Mouse (Mus musculus) heart, embryonic 14.5 days (tissue): ENCODE measurements at regions not wholly inside any gene's neighbourhood (a gene's known extent, or its start where the extent isn't known, plus 50 kb on each side); places are given as distances from the start of the nearest gene placed in this dataset.

Experiments
- ATAC-seq: fragments of 200-750 bp; cut with Nextera tagmentation; 2 replicates; pipeline ENCODE4 v1.8.0; 2017; ENCODE audit warnings: low read depth, moderate TSS enrichment; ENCODE audit not compliant: insufficient number of reproducible peaks, insufficient read depth, low FRiP score
- H3K27ac ChIP-seq, 2 experiments: fragments of 200-500 bp in 1 of 2; fragments of 300-500 bp in 1 of 2; sonication (generic) in 1 of 2; replicated peaks in 1 of 2; 2 replicates each; pipeline ENCODE4 v1.5.1; 2012 to 2014; ENCODE audit warnings: low read depth in 2 of 2, low read length in 2 of 2, control low read depth in 1 of 2, mild to moderate bottlenecking in 1 of 2, mixed read lengths in 1 of 2; ENCODE audit not compliant: control insufficient read depth in 1 of 2, insufficient read depth in 1 of 2
- H3K27me3 ChIP-seq: fragments of 300-500 bp; sonication (generic); 2 replicates; pipeline ENCODE4 v1.6.1; 2014; ENCODE audit warnings: mild to moderate bottlenecking, low read length, control low read depth; ENCODE audit not compliant: control insufficient read depth, insufficient read depth
- H3K36me3 ChIP-seq: fragments of 300-500 bp; sonication (generic); 2 replicates; pipeline ENCODE4 v1.6.1; 2014; ENCODE audit warnings: mild to moderate bottlenecking, control low read depth, low read length, mixed read lengths; ENCODE audit not compliant: control insufficient read depth, insufficient read depth
- H3K4me1 ChIP-seq, 2 experiments: fragments of 200-500 bp in 1 of 2; fragments of 300-500 bp in 1 of 2; sonication (generic) in 1 of 2; 2 replicates each; pipeline ENCODE4 v1.6.1; 2012 to 2014; ENCODE audit warnings: low read length in 2 of 2, control low read depth in 1 of 2, mixed read lengths in 1 of 2; ENCODE audit not compliant: control insufficient read depth in 2 of 2, insufficient read depth in 2 of 2
- H3K4me2 ChIP-seq: fragments of 300-500 bp; sonication (generic); 2 replicates; pipeline ENCODE4 v1.6.1; 2014; ENCODE audit warnings: mild to moderate bottlenecking, low read length
- H3K4me3 ChIP-seq, 2 experiments: fragments of 200-500 bp in 1 of 2; fragments of 300-500 bp in 1 of 2; sonication (generic) in 1 of 2; 2 replicates each; pipeline ENCODE4 v1.5.1; 2012 to 2014; ENCODE audit warnings: low read length in 2 of 2, mild to moderate bottlenecking in 2 of 2, control low read depth in 1 of 2, low read depth in 1 of 2, moderate library complexity in 1 of 2; ENCODE audit not compliant: control insufficient read depth in 1 of 2, insufficient read depth in 1 of 2
- H3K9ac ChIP-seq: fragments of 300-500 bp; sonication (generic); 2 replicates; pipeline ENCODE4 v1.6.1; 2014; ENCODE audit warnings: mild to moderate bottlenecking, low read length
- H3K9me3 ChIP-seq: fragments of 300-500 bp; sonication (generic); 2 replicates; pipeline ENCODE4 v1.6.1; 2016; ENCODE audit warnings: low read length, control low read depth; ENCODE audit not compliant: control insufficient read depth
- WGBS: fragments of 180-500 bp; shearing (Covaris S2); extraction: QIAGEN DNeasy Blood & Tissue Kit; methylation state at CpG from one replicate; pipeline ENCODE4 v1.1.7; 2014; 5-methylcytosine and 5-hydroxymethylcytosine counted together

DNA sequence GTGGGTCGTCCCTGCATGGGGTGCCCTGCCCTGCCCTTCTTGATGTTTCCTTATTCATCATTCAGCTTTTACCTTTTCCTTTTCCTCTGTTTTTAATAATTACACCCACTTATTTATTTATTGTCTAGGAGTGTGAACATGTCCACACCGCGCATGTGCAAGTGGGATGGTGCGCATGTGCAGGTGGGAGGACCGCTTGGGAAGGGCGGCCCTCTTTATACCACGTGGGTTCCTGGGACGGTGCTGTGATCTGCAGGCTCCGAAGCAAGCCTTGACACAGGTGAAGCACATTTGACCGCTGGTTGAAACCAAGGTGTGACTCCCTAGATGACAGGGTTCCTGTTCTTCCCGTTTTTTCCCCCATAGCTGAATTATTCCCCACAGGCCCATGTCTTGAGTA, 60.0 kb downstream of the Syf2 start:
- H3K27me3 ChIP-seq = 0 out of 2 replicates have a peak, but pooled peaks cover 4% of the 10 kb centered on the region
- no peak overlapping the region for H3K27ac ChIP-seq
- no peaks in the 10 kb centered on the region for H3K9me3 ChIP-seq
- 83% methylated on average over 11 of the region's 11 CpGs for WGBS
- ATAC-seq = no peak
- H3K36me3 ChIP-seq = no peaks in the 10 kb centered on the region
- no peak overlapping the region for H3K9ac ChIP-seq
- no peak overlapping the region for H3K4me3 ChIP-seq
- no peak overlapping the region for H3K4me2 ChIP-seq
- H3K4me1 ChIP-seq = no peaks in the 10 kb centered on the region

DNA sequence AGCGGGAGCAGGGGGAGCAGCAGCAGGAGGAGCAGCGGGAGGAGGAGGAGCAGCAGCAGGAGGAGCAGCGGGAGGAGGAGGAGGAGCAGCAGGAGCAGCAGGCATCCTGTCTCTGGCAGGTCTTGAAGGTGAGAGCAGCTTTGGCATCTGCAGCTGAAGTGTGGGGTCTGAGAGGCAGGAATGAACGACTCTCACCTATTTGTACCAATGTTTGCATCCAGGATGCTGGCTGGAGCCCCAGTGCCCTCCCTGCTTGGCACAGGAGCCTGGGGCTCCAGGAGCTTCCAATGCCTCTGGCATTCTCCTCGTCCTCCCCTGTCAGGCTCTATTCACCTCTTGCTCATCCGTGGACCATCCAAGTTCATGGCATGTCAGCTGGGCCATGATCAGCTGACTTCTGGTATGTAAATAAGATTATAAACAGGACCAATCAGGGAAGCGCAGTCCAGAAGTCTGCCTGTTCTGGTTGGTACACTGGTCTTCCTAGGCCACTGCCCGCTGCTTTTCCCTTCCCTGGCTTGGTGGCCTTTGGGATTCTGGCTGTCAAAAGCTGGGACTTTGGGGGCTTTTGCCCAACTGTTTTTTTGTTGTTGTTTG, 62.9 kb downstream of the Syf2 start:
- no peaks in the 10 kb centered on the region for H3K9me3 ChIP-seq
- no peak overlapping the region for H3K9ac ChIP-seq
- no peak overlapping the region for H3K4me2 ChIP-seq
- H3K27ac ChIP-seq = no peak overlapping the region
- 0 out of 2 replicates have a peak, but pooled peaks cover 4% of the 10 kb centered on the region for H3K27me3 ChIP-seq
- no peaks in the 10 kb centered on the region for H3K4me1 ChIP-seq
- no peak for ATAC-seq
- 60% methylated on average over 8 of the region's 8 CpGs for WGBS
- H3K4me3 ChIP-seq = no peak overlapping the region
- H3K36me3 ChIP-seq = no peaks in the 10 kb centered on the region

DNA sequence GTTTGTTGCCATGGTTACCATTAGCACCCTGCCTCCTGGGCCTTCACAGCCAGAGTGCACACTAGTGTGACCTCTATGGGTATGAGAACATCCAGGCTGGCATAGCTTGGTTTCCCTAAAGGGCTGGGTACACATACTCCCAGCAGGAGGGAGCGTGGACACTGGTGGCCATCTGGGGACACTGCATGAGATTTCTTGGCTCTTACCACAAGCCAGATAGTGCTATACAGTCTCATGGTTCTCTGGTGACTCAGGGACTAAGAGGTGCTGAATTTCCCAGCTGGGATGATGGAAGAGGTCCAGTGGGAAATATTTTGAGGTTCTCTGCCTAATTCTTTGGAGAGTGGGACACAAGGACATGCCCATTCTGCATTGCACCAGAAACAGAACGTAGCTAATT, 63.5 kb downstream of the Syf2 start:
- Histone ChIP-seq H3K4me1 (0 out of 4 replicates have a peak, but pooled peaks cover 0 to under 1% of the 10 kb centered on the region in 2 experiments), H3K27me3 (0 out of 2 replicates have a peak, but pooled peaks cover 4% of the 10 kb centered on the region), H3K9ac (no peak overlapping the region), H3K9me3 (no peaks in the 10 kb centered on the region), H3K4me3 (no peak overlapping the region), H3K36me3 (no peaks in the 10 kb centered on the region), H3K27ac (no peak overlapping the region), H3K4me2 (no peak overlapping the region)
- WGBS = 78% methylated on average over 2 of the region's 2 CpGs
- ATAC-seq = no peak

DNA sequence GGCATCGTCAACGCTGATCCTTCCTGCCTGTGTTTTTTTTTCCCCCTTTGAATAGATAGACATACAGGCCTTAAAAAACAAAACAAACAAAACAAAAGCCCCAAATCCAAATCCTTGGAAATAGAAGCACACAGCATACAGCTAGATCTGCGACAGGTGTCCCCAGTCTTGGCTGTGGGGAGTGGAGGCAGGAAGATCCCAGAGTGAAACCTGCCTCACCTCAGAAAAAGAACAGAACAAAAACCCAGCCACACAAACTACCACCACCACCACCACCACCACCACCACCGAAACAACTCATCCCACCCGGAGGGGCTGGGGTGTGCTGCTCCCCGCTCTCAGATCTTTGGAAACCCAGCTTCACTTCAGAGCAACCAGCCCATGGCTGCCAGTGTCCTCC, 64.0 kb downstream of the Syf2 start:
- ATAC-seq = no peak
- Histone ChIP-seq H3K4me2 (no peak overlapping the region), H3K4me3 (no peak overlapping the region), H3K27ac (peak overlapping the region in 1 of 2 experiments; percentile 24; a peak in 1 of 4 replicates), H3K4me1 (peaks cover 2 to 3% of the 10 kb centered on the region in 2 experiments; a peak in 2 of 4 replicates), H3K9ac (no peak overlapping the region), H3K9me3 (no peaks in the 10 kb centered on the region), H3K36me3 (no peaks in the 10 kb centered on the region), H3K27me3 (0 out of 2 replicates have a peak, but pooled peaks cover 4% of the 10 kb centered on the region)
- 78% methylated on average over 6 of the region's 6 CpGs for WGBS

DNA sequence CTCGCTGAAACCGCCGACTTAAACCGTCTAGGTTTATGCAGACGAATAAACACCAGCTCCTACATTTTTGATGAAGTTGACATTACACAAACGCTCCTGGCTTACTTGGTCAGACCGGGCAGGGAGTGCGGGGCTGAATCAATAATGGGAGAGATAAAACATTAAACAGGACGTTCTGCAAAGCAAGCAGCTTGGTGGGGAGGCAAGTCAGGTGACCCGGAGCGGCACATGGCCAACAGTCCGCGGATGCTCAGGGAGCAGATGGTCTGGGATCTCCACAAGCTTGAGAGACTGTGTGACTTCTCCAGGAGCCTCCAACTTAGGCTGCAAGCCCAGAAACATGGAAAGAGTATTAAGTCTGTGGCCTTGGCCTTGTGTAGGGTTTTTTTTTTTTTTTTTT, 64.4 kb downstream of the Syf2 start:
- no peak overlapping the region for H3K4me3 ChIP-seq
- peaks cover 2 to 3% of the 10 kb centered on the region in 2 experiments; a peak in 2 of 4 replicates for H3K4me1 ChIP-seq
- H3K27ac ChIP-seq = peak overlapping the region in 1 of 2 experiments; percentile 24; a peak in 1 of 4 replicates
- no peak overlapping the region for H3K9ac ChIP-seq
- no peaks in the 10 kb centered on the region for H3K36me3 ChIP-seq
- H3K4me2 ChIP-seq = no peak overlapping the region
- 0 out of 2 replicates have a peak, but pooled peaks cover 4% of the 10 kb centered on the region for H3K27me3 ChIP-seq
- WGBS = 47% methylated on average over 13 of the region's 13 CpGs
- ATAC-seq = peak; percentile 67
- no peaks in the 10 kb centered on the region for H3K9me3 ChIP-seq

DNA sequence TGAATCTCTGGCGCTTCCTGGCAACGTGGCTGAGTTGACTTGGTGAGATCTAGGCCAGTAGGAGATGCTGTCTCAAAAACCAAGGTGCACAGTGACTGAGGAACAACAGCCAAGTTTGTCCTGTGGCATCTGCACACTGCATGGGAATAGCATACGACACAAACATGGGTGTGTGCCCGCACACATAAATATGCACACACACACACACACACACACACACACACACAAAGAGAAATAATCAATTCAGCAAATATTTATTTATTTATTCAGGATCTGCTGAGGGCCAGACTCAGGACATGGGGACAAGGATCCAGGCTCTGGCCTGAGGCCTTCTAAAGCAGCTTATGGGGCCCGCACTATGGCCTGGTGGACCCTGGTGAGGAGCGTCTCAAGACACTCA, 65.4 kb downstream of the Syf2 start:
- H3K9ac ChIP-seq = no peak overlapping the region
- H3K27ac ChIP-seq = no peak overlapping the region
- no peak for ATAC-seq
- H3K4me2 ChIP-seq = no peak overlapping the region
- no peaks in the 10 kb centered on the region for H3K36me3 ChIP-seq
- H3K9me3 ChIP-seq = no peaks in the 10 kb centered on the region
- WGBS = 85% methylated on average over 6 of the region's 6 CpGs
- no peak overlapping the region for H3K4me3 ChIP-seq
- H3K4me1 ChIP-seq = peaks cover 2 to 3% of the 10 kb centered on the region in 2 experiments; a peak in 2 of 4 replicates
- 0 out of 2 replicates have a peak, but pooled peaks cover 4% of the 10 kb centered on the region for H3K27me3 ChIP-seq

DNA sequence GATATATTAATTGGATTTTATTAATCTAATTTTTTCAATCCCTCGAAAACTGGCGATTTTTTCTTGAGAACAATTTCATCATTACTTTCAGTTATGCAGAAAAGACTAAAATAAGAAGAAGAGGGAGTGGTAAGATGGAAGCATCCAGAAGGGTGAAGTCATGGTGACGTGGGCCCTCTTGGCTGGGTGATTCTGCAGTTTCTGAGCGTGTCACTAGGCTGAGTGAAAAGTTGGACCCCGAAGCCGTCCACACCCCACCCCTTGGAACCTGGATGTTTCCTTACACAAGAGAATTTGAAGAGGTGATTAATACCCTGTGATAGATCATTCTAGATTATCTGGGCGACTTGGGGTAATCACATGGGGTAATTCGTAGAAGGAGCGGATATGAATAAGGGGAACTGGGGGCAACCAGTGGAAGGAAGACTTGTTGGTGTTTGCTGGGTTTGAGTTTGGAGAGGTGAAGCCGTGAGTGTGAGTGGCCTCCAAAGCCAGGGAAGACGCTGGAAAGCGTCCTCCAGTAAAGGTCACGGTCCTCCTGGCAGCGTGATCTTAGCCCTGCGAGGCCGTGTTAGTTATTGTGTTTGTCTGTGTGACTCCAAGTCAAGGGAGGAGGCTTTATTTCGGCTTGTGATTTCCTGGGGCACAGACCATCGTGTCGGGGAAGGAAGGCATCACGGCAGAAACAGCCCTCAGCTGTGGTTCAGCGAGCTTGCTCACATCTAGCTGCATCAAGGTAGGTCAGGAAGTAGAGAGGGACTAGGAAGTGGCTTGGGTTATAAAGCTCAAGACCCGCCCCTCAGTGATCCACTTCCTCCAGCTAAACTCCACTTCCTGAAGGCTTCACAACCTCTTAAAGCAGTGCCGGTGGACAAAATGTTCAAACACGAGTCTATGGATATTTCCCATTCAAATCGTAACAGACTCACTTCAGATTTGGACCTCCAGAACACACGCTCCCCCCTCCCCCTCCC, 67.0 kb downstream of the Syf2 start:
- Histone ChIP-seq H3K36me3 (no peaks in the 10 kb centered on the region), H3K4me1 (peaks cover 10 to 12% of the 10 kb centered on the region in 2 experiments), H3K27me3 (0 out of 2 replicates have a peak, but pooled peaks cover 1% of the 10 kb centered on the region), H3K4me3 (no peak overlapping the region), H3K9me3 (no peaks in the 10 kb centered on the region), H3K4me2 (no peak overlapping the region), H3K9ac (no peak overlapping the region), H3K27ac (no peak overlapping the region)
- WGBS = 89% methylated on average over 26 of the region's 26 CpGs
- no peak for ATAC-seq
